Mouse (Mus musculus): ENCODE data around the gene Rbbp9.
"Not testable (repeated sequence)": the region's sequence is repeated elsewhere in the genome, so short reads cannot be mapped to it uniquely, and the experiment has no call there.

The Rbbp9 gene

DNA sequence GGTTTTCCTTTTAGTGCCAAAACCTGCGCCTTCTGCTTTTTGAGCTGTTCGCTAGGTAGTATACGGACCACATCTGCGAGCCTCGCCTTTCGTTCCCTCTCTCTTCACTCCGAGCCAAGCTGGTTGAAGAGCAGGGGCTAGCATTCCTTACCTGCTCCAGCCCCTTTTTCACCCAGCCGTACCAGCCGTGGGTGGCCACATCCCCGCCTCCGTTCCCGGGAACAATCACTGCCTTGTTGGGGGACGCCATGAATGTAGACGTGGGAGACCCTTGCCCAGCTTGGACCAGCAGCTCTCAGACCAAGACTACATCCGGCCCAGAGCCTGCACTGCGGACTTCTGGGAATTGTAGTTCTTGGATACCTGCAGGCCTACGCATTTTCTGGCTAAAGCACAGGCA lies at the start of gene Rbbp9:
Rbbp9 (minus strand) TSS at position 341 of the 400 bp plus-strand sequence.
- peak; percentile 66 to 80 for DNase-seq

DNA sequence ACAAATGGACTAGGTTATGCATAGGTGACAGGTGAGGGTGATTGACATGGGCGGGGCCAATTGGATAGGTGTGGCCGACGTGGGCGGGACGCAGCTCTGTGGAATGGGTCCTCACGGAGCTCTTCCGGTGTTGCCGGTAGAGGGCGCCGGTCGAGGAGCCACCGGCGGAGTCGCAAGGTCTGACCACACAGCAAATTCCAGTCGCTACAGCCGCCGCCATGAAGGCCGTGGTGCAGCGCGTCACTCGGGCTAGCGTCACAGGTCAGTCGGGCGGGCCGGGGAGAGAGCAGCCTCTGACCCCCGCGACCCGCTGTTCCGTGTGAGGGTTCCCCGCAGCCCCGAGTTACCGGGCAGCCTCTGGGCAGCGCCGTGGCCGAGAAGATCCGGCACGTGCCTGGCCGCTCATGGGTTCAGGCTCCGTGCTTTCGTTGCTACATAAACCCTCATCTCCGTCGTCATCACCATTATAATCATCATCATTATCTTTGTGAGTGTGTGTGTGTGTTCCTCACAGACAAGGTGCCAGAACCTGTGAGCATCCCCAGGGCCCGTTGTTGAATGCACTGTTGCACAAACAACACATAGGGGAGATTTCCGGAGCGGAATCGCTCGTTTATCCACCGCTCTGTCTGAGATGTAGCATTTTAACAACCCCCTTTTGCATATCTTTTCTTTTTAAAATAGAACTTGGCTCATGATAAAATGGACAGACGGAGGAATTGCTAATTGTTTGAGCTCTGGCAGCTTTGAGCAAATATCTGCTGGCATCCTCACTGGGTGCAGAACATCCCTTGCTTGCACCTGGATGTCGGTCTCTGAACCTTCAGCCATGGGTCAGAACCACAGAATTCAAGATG lies 49.4 kb upstream of the Rbbp9 start, which contains the start of gene Dtd1:
Dtd1 (plus strand) TSS at position 67 of the 857 bp plus-strand sequence.
- DNase-seq: peak; percentile 92 to 94

DNA sequence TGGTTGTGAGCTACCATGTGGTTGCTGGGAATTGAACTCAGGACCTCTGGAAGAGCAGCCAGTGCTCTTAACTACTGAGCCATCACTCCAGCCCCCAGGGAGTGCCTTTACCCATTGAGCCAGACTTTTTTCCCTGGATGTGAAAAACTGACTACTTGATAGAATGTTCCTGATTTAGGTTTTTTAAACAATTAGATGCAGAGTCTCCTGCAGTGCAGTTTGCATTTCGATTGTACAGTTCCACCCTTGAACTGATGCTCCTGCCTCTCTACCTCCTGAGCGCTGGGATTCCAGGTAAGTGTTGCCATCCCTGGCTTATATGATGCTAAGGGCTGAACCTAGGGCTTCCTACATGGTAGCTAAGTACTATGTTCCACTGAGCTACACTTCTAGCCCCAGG lies 47.3 kb upstream of the Rbbp9 start:
- DNase-seq: no peak

DNA sequence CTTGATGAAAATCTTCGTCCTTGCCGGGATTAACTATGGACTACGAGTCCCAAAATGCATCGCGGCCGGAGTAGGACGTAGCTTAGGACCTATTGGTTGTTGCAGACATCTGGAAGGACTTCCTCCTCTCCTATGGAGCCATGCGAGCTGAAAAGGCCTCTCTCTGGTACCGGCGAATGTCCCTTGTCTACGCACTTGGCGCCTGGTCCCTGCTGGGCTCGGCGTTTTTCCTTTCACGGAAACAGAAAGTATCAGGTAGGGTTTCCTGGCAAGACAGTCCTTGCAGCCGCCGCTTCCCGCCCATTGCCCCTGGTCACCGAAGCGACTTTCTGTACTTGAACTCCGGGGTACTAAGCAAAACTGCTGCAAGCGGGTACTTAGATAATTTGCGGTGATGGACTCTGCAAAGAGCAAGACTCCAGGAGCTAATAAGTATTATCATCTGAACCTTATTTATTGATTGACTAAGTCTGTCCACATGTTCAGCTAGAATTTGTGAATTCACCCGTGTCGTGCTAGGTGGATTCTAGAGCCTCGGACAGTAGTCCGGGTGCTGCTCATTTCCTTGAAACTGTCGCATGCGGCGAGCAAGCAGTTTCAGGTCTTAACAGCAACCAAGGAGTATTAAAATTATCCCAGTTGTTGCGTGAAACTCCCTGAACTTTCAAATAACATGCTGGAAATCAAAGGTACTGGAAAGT lies 43.4 kb upstream of the Rbbp9 start, which contains the start of gene Smim26:
Smim26 (plus strand) TSS at position 104 of the 701 bp plus-strand sequence.
- peak; percentile 83 to 87 for DNase-seq

DNA sequence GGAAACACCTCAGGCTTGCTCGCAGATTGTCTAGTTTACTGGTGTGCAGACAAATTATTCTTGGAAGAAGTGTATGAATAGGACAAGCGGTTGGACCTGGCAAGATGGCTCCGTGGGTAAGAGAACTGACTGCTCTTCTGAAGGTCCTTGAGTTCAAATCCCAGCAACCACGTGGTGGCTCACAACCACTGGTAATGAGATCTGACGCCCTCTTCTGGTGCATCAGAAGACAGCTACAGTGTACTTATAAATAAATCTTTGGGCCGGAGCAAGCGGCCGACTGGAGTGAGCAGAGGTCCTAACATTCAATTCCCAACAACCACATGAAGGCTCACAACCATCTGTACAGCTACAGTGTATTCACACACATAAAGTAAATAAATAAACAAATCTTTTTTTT lies 42.4 kb upstream of the Rbbp9 start:
- DNase-seq: not testable (repeated sequence)

DNA sequence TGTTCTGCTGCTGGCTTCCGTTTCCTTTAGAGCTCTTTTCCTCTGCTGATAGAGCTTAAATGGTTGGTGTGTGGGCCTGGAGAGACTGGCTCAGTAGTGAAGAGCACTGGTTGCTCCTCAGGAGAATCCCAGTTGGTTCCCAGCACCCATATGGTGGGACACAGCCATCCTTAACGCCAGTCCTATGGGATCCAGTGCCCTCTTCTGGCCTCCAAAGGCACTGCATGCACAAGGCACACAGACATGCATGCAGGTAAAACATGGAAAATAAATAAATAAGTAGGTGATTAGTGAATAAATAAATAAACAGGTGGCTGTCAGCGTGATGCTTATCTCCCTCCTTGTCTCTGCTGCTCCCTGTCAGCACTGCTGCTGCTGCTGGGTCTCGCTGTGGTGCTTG lies 38.1 kb upstream of the Rbbp9 start:
- DNase-seq: no peak

DNA sequence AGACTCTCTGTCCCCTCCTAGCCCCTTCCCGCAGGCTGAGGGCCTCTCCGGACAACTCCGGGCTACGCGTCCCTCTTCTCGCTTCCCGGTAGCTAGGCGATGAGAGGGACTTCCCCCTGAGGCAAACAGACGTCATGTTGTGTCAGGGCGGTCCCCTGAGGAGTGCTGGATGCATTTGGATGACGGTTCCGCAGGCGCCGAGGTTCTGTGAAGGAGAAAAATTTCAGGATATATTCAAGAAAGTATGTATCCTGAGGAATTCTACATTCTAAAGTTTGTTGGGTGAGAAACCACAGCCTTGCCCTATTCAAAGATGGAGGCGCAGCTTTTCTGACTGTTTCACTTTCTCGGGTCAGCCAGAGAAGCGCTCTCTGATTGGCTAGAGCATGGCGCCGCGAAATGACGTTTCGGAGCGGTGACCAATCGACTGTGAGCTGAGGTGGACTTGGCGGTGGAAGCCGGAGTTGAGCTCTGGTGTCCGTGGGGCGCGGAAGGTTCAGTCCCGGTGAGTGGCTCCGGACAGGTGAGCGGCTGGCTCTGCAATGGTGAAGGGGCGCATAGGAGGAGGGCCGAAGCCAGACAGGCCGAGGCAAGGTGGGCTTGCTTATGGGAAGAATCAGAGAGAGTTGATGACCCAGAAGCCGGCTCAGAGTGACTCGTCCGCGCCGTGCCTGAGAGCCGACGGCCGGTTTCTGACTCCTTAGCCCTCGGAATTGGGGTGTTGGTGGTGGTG lies 5.3 kb upstream of the Rbbp9 start, which contains the start of gene Sec23b:
Sec23b (plus strand) TSS at position 410 of the 733 bp plus-strand sequence.
- DNase-seq: peak; percentile 98

DNA sequence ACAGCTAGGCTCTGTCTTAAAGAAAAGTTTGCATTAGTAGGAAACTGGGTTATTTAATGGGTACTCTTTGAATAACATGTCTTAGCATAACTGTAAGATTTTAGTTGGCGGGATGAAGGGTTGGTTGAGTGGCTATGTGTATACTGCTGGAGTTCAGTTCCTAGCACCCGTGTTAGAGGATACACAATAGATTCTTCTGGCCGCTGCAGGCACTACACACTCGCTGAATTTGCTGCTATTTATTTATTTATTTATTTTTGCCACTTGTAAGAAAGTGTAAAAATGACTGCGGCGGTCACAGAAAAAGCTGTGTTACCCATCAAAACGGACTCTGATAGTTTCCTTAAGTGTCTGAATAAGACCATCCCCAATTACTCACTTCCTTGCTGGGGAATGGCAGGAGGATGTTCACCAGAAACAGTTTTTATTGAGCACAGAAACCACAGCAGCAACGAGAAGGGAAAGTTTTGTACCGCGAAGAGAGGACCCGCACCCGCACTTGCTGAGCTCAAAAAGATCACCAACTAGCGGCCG lies 4.7 kb upstream of the Rbbp9 start:
- DNase-seq: no peak

DNA sequence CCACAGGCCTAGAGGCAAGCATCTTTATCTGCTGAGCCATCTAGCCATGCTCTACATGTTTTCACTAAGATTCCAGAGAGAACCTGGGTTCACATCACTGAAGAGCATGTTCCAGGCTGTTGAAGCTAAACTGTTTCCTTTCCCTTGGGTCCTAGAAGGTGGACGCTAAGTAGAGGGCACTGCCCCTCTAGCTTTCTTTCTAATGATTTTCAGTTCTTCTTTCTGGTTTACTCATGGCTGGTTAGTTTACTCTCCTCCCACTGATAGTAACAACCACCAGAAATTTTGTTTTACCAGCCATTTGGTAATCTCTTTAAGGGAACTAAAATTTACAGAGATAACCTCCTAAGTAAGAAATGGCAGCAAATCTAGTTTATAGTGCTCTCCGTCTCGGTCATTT lies 3.2 kb upstream of the Rbbp9 start:
- no peak for DNase-seq

DNA sequence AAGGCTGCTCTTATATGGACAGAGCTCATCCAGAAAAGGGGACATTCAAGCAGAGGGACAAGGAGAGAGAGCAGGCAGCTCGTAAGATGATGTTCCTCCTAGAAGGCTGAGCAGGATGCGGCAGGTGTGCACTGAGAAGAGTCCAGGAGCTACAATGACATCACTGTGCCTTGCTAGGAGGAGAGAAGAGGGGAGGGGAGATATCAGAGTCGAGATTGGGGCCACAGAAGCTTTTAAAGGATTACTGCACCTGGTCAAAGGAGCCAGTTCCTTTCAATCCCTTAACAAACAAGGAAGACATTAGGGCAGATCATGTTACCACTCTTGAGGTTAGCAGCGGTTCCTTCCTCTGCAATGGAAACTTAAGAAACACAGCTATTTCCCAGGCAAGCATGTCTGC lies 3.1 kb downstream of the Rbbp9 start:
- no peak for DNase-seq

DNA sequence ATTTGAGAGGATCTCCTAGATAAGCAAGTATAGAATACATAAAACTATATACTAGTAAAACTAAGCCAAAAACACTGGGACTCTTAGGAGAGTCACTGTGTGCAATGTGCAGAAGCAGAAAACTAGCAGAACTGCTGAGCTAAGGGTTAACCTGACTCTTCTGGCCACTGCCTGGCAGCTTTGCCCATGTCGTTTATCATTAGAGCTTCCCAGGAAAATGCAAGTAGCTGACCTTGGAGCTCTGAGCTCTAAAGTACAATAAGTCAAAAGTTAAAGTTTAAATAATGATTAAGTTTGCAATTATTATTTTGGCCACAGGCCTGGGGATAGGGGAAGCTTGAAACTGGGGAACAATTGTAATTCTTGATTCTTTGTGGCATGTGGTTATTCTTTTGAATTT lies 5.2 kb downstream of the Rbbp9 start:
- peak in 1 of 2 experiments; percentile 18 for DNase-seq

DNA sequence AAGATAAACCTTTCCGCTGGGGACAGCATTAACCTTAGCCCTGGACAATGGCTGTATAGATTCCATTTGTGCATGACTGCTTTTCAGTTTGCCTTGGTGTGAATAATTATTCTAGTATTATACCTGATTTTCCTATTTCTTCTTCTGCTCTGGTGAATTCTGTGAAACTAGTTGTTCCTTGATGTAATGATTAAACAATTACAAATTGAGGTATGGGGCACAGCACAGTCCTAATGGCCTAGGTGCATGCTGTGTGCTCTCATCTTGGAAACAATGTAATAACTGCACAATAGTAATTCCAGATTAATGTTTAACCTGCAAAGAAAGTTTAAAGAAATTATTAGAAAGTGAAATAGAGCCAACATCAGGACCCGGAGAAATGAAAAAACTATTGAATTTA lies 5.6 kb downstream of the Rbbp9 start:
- DNase-seq: no peak

DNA sequence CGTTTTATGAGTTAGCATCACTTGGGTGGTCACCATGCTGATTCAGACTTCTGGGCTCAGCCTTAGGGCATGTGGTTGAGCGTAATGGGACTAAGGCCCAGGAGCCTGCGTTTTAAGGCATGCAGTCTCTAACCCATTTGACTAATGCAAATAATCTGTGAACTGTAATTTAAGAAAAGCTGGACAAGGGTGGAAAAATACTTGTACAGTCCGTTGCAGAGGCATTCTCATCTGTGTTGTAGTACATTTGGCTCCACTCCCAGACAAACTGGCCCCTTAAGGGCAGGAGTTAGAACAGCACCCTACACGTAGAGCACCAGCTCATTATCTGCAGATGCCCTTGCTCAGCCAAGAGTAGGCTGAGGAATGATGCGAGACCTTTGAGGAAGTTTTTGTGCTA lies 6.0 kb downstream of the Rbbp9 start:
- DNase-seq: peak; percentile 22 to 48

DNA sequence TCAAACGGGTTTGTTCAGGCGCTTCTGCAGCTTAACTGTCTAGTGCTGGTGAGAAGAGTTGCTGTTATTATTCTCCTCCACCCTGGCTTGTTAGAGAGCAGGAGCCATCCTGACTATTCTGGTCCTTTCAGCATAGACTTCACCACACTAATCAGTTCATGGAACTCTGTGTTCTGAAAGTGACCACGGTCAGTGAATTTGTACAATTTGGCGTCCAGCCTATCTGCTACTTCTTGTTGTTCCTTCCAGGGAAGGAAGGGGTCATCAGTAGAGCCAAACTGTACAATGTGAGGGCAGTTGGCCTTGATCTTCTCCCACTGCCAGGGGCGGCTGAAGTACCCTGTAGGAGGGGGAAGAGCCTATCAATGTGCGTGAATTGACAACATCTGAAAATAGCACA lies 7.0 kb downstream of the Rbbp9 start:
- no peak for DNase-seq

DNA sequence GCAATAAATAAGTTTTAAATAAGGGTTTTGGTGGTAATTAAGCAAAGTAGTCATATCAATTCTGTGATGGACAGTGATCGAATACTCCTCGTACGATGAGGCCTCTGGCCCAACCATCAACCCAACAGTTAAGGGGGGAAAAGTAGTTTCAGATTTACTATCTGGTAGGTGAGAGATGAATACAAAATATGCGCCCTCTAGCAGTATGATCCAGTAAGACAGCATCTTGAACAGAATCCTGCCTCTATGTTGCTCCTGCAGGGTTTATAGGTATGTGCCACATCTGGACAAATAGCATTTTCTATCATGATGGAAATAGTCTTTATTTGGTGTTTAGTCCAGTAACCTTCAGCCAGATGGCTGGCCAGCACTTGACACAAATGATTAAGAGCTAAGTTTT lies 9.4 kb downstream of the Rbbp9 start:
- no peak for DNase-seq

DNA sequence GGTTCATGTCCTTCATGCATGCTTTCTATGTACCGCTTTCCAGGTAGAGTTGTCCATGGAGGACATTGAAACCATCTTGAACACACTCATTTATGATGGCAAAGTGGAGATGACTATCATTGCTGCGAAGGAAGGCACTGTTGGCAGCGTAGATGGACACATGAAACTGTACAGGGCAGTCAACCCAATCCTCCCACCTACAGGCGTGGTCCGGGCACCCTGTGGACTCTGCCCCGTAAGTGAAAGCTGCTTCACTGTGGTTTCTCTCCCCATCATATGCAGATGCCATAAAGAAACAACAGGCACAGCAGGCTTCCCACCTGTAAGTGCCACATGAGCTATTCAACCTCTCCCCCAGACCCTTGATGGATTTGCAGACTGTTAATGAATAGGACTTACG lies 13.5 kb downstream of the Rbbp9 start:
- peak in 1 of 2 experiments; percentile 34 for DNase-seq

DNA sequence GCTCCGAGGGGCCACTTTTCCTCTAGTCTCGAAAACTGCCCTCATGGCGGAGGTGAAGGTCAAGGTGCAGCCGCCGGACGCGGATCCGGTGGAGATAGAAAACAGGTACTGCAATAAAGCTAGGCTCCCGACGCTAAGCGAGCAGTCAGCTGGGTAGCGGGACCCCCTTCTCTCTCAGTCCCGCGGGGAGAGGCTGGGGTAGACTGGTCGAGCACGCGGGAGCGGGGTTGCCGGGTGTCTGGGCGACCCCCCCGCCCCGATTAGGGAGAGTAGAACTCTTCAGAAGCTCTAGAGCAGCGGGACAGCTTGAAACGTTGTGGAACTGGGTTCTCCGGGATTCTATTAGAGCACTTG lies 22.9 kb downstream of the Rbbp9 start:
- DNase-seq: no peak

DNA sequence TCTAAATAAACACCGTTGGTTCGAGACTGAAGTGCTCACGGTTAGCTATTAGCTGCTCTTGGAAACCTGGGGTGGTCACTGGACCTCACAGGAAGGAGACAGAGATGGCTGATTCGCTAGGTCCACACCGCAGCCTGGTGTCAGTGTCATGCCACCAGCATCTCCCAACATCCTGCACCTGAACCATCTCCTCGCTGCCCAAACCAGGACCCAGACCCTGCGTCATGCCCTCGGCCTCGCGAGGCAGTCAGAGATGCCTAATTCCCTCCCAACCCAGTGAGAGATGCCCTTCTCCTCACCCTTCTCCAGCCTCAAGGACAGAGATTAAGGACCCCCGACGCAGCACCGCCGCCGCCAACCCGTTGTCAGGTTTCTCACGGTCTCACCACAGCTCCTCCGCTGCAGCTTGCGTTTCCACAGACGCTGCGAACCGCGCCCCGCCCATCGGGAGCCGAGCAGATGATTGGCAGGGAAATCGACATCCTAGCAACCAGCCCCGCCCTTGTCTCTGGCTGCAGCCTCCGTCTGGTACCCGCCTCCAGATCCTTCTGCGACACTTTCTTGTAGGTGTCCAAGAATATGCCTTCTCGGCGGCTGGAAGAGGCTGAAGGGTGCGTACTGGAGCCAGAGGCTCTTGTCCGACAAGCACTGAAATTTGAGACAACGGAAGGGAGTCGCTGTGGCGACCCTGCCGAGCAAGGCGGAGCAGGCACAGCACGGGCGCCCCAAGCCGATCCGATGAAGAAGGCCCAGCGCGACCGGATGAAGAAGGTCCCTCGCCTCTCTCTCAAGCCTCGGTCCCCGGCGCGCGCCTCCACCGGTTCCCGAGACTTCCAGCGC lies 23.5 kb downstream of the Rbbp9 start, which contains the start of the genes Dzank1 and Polr3f:
Dzank1 (minus strand) TSS at position 434 of the 840 bp plus-strand sequence.
Polr3f (plus strand) TSS at position 738 of the 840 bp plus-strand sequence.
- peak; percentile 96 to 98 for DNase-seq

DNA sequence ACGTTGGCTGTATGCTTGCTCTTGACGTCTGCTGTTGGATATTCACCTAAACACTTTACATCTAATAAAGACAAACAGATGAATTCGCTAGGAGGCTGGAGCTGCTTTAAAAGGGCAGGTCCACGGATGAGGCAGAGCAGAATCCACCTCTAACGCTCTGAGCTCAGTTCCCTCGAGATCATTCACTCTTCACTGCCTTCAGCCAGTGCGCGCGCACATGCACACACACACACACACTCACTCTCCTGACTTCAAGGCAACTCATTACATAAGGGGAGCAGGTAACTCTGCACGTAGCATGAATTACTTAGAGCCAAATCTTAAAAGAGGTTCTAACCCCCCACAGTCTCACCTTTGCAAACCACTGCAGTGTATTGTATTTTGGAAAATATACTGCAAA lies 24.8 kb downstream of the Rbbp9 start:
- DNase-seq: no peak

DNA sequence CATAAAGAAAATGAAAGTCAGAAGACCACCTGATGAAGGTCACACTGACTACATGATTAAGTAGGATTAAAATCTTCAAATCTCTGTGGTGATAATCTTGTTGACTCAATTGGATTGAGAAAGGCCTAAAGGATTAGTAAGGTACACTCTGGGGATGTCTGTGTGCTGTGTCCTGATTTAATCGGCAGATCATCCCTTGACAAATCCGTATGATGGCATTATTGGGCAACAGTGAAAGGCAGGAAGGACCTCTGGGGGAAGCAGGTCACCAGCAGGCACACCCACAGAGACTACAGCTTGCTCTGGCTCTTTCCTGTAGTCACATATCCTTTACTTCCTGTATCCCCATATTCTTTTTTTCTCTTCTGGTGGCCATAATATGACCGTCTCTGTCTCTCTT lies 30.9 kb downstream of the Rbbp9 start:
- DNase-seq: no peak

DNA sequence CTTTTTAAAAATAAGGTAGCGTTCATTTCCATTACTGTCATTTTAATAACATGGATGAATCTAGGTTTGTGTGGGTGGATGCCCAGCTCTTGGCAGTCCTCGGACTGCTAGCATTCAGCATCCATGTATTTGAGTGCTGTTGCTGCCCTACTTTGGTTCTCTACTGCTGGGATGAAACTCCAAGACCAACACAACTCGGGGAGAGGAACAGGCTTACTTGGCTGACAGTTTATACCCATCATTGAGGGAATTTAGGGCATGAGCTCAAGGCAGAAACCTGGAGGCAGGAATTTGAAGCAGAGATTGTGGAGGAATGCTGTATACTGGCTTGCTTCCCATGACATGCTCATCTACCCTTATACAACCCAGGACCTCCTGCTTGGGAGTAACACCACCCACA lies 36.0 kb downstream of the Rbbp9 start:
- DNase-seq: no peak

DNA sequence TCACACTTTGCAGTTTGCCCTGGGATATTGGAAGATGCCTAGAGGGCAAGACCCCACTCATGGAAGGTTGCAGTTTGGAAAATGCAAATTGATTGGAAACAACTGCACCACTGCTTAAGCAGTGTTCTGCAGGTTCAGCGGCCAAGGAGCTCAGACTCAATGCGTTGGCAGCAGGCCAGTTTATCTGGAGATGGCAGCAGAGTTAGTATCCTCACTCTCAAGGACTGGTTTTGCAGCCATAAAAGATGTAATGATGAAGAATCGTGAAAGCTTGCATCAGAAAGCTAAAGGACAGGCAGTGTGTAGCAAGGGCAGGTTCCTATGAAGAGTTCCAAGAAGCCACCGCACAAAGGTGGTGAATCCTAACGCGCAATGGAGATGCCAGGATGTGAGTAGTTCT lies 48.5 kb downstream of the Rbbp9 start:
- no peak for DNase-seq

Data from kidney, postnatal 4 days (tissue).